Mouse (Mus musculus): ENCODE measurements around the gene Tbcel. TPM values are rescaled to one million over a fixed set of nuclear protein-coding genes. Genes with fewer than 3 reads are reported as not detected.

The Tbcel gene
- total RNA-seq, 2 experiments from 2014 or later = 15.3 to 17.4 TPM

DNA sequence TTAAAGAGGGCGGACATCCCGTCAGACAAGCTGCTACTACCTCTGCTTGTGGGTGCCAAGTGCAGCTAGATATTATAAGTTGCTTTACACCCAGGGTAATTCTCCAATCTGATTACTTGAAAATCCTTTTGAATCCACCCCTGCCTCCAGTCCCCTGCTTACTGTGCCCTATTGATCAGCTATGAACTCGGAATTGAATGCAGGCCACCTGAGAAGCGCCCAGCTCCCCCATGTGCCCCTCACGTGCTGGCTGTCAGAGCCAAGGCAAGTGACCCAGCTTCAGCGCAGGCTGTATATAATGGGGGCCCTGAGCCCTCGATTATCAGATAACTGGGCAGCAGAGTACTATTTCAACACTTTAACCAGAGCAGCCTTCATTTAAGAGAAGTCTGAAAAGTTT is 626 bp upstream of the Tbcel start:
- DNase-seq = no peak
- H3K27ac ChIP-seq = no peak overlapping the region
- no peak for TF ChIP-seq CTCF (IDR thresholded peaks at IDR 0.05)
- intact Hi-C loops (cut with DNase I) = no loop called here
- H3K4me3 ChIP-seq = no peak overlapping the region

DNA sequence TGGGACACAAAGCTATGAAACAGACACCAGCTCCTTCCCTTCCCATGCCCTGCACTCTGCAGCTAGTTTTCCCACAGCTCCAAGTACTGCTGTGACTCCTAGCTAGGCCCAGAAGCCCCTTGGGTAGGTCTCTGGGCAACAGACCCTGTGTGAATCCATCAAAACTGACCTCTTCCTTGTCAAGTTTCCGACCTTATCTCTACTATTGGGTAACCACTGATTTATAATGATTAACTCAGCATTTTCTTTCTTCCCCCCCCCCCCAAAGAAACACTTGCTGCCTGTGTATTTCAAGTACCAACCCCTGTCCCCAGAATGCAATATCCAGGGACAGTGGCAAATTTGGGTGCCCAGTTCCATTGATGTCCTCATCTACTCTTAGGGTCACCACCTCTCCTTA is 587 bp downstream of the Tbcel start:
- intact Hi-C loops (cut with DNase I) = no loop called here
- DNase-seq = no peak
- no peak for TF ChIP-seq CTCF (IDR thresholded peaks at IDR 0.05)
- no peak overlapping the region for H3K27ac ChIP-seq
- H3K4me3 ChIP-seq = no peak overlapping the region

DNA sequence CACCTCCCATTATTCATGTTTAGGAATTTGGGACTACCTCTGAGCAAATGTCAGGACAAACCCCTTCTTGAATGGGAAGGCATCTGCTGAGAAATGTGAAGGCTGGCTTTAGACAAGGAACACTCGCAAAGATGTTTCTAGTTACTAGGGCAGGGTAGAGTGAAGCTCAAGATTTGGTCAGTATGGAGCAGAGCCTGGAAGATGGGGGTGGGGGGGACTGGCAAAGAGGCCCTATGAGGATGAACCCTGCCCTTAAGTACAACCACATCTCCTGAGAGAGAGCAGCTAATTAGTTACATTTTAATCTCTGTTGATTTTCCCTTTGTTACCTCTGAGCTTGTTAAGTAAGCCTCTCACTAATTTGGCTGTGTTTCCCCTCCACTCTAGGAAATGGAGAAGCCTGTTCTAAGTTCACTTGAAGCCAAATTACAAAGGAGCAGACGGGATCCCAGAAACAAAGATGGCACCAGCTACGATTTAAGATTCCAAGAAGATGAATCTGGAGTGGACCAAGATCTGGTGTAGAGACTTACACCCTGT is 2.6 kb downstream of the Tbcel start:
- DNase-seq = no peak
- intact Hi-C loops (cut with DNase I) = no loop called here
- H3K27ac ChIP-seq = no peak overlapping the region
- no peak overlapping the region for H3K4me3 ChIP-seq
- no peak for TF ChIP-seq CTCF (IDR thresholded peaks at IDR 0.05)

DNA sequence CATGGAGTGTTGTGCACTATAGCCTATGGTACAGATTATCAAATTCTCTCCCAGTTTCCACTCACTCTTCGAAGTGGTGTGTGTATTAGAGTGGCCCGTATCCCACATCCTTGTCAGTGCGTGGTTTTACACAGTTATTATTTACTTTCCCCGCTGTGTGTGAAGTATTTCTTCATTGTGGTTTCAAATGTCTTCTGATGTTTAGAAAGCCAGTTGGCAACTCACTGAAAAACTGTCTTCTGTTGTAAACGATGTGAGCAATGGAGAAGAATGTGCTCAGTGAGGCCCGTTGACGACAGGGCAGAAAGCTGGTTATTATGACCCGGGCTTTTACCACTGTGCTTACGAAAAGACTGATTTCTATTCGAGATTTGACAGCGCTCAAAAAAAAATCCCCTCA is 3.0 kb downstream of the Tbcel start:
- Histone ChIP-seq H3K4me3 (no peak overlapping the region), H3K27ac (no peak overlapping the region)
- no peak for TF ChIP-seq CTCF (IDR thresholded peaks at IDR 0.05)
- intact Hi-C loops (cut with DNase I) = no loop called here
- DNase-seq = no peak

DNA sequence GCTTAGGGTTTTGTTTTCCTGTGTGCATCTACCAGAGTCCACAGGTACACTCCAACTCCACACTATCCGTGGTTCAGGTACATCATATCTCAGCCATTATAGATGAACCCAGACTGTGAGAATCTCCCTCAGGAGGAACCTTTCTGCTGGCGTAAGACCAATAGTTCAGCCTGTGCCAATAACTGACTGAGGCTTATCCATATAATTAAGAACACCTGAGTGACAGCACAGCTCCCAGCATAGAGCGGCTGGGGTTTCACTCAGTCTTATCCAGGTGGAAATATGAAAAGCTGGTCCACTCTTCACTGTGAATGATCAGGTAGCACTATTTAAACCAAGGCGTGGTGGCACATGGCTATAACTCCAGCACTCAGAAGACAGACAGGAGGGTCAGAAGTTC is 3.9 kb downstream of the Tbcel start:
- no peak for TF ChIP-seq CTCF (IDR thresholded peaks at IDR 0.05)
- no peak overlapping the region for H3K27ac ChIP-seq
- H3K4me3 ChIP-seq = no peak overlapping the region
- no peak for DNase-seq
- intact Hi-C loops (cut with DNase I) = no loop called here

DNA sequence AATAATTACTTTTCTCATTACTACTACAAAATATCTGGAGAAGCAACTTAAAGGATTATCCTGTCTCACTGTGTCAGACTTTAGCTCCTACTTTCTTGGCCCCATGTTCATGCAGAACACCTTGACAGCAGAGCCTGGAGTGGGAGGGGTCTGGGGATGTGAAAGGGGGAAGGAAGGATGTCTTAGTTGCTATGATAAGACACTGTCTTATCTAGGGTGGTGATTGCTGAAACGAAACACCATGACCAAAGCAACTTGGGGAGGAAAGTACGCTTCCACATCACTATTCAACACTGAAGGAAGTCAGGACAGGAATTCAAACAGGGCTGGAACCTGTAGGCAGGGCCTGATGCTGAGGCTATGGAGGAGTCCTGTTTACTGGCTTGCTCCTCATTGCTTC is 11.3 kb downstream of the Tbcel start:
- intact Hi-C loops (cut with DNase I) = no loop called here
- H3K4me3 ChIP-seq = no peak overlapping the region
- no peak overlapping the region for H3K27ac ChIP-seq
- DNase-seq = no peak
- TF ChIP-seq CTCF (IDR thresholded peaks at IDR 0.05) = no peak

DNA sequence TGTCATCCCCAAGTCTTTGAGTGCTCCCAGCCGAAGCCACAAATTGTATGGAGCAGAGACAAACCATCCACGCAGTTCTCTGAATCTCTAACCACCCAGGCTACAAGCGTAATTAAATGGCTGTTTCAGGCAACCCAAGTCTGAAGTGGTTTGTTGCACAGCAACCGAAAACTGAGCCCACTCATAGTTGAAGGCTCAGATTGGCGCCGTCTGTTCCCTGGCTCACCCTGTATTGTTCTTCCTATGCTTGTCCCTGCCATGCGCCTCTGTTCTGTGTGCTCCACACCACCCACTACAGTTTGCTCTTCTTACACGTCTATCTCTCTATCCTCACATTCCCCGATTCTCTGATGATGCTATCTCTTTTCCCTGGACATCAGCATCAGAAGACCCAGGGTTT is 15.8 kb downstream of the Tbcel start:
- H3K4me3 ChIP-seq = no peak overlapping the region
- DNase-seq = no peak
- no peak for TF ChIP-seq CTCF (IDR thresholded peaks at IDR 0.05)
- intact Hi-C loops (cut with DNase I) = no loop called here
- H3K27ac ChIP-seq = no peak overlapping the region

DNA sequence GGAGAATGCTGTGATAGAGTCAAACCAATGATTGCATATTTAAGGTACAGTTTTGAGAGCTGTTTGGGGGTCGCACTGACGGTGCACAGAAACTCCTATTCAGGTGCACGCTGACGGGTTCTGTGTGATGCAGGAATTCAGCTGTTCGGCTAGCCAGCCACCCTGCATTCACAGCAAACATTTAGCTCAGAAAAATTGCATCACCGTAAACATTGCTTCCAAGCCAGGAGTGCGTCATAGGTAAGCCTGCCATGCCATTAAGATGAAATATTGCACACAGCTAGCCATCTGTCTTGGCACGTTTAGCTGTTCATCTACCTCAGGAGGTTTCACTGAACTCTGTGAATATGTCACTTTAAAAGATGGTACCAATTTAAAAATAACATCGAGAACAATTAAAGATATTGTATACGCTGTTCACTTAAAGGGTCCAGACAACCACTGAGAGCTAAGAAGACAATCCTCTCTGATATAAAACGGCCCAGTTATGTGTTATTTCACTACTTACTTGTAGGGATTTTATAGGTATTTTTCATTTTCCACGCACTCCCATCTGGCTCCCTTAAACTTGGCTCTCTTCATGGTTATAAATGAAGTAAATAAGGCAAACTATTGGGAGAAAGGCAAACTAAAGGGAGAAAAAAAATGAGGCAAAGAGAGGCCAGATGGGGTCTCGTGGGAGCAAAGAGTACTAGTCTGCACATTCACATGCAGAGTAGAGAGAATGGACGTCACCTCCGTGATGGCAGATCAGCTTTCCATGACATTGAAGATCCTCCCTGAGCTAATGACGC is 16.8 kb downstream of the Tbcel start:
- H3K4me3 ChIP-seq = no peak overlapping the region
- intact Hi-C loops (cut with DNase I) = no loop called here
- TF ChIP-seq CTCF (IDR thresholded peaks at IDR 0.05) = no peak
- no peak for DNase-seq
- H3K27ac ChIP-seq = no peak overlapping the region

DNA sequence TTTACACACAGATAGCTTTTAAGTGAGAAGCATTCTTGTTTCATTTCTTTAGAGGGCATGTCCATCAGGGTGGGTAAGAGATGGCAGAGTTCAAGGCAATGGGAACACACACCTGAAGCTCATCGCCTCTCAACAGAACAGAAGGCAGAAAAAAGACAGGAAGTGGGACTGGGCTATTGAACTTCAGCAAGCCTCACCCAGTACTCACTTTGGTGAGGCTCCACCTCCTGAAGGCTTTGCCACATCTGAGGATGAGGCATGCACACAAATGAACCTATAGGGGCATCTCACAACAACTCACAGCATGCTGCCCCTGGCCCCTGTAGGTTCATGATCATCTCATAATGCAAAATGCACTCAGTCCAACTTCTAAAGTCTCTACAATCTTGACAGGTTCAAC is 19.5 kb downstream of the Tbcel start:
- TF ChIP-seq CTCF (IDR thresholded peaks at IDR 0.05) = no peak
- no peak for DNase-seq
- Histone ChIP-seq H3K4me3 (no peak overlapping the region), H3K27ac (no peak overlapping the region)
- intact Hi-C loops (cut with DNase I) = no loop called here

DNA sequence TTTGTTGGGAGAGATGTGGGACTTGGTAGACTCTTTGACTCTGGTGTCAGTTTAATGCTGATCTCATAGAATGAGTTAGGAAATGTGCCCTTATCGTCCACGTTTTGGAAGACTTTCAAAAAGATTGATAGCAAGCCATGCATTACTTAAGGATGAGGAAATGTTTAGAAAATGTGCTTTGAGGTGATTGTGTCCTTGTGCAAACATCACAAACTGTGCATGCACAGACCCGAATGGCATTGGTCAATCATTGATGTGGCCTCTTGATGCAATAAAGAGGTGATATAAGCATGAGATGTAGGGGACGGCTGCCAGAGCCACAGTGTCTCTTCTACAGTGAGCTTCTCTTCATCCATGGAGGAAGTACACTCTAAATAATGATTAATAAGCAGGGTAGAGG is 20.7 kb downstream of the Tbcel start:
- no peak for DNase-seq

DNA sequence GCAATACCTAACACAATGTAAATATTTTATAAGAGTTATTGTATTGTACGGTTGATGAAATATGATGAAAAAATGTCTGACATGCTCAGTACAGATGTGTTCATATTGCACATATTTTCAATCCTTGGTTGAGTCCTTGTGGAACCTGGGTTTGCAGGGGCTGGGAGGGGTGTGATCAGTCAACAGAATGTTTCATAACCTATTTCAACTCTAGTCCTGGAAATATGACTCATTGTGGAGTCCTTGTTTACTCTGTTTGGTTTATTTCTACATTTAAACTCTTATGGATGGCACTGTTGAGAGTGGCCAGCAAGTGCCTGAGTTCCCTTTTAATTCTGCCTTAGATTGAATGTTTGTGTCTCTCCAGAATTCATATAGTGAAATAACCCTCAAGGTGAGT is 22.9 kb downstream of the Tbcel start:
- DNase-seq = no peak
- TF ChIP-seq CTCF (IDR thresholded peaks at IDR 0.05) = no peak
- Histone ChIP-seq H3K4me3 (no peak overlapping the region), H3K27ac (no peak overlapping the region)
- intact Hi-C loops (cut with DNase I) = no loop called here

More for the DNA sequence above, 20.7 kb downstream of the Tbcel start:
- no peak for TF ChIP-seq CTCF (IDR thresholded peaks at IDR 0.05)
- no peak overlapping the region for H3K27ac ChIP-seq
- intact Hi-C loops (cut with DNase I) = no loop called here
- H3K4me3 ChIP-seq = no peak overlapping the region

DNA sequence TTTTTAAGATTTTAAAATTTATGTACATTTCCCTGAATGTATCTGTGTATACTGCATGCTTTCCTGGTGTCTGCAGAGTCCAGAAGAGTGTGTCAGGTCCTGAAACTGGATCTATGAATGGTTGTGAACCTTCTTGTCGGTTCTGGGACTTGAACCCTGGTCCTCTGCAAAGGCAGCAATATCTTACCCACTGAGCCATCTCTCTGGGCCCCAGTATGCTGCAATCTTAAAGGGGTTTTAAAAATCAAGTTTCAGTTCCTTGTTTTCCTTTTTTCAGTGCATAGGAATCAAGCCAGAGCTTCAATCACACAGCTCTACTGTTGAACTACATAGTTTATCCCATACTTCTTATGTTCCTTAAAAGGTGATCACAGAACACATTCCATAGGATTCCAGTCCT is 24.7 kb downstream of the Tbcel start:
- H3K27ac ChIP-seq = no peak overlapping the region
- DNase-seq = no peak
- intact Hi-C loops (cut with DNase I) = no loop called here
- no peak for TF ChIP-seq CTCF (IDR thresholded peaks at IDR 0.05)
- H3K4me3 ChIP-seq = no peak overlapping the region

DNA sequence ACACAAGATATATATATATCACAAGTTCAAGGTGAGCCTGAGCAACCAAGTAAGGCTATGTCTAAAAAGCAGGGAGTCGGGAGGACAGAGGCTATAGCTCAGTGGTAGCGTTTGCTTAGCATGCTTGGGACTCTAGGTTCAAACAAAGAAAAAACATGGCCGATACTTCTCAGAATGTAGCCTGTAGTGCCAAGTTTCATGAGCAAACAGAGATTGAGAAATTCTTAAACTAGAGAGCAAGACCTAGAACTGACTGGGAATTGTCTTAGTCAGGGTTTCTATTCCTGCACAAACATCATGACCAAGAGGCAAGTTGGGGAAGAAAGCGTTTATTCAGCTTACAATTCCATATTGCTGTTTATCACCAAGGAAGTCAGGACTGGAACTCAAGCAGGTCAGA is 31.4 kb downstream of the Tbcel start:
- Histone ChIP-seq H3K4me3 (no peak overlapping the region), H3K27ac (no peak overlapping the region)
- intact Hi-C loops (cut with DNase I) = no loop called here
- DNase-seq = no peak
- TF ChIP-seq CTCF (IDR thresholded peaks at IDR 0.05) = no peak

DNA sequence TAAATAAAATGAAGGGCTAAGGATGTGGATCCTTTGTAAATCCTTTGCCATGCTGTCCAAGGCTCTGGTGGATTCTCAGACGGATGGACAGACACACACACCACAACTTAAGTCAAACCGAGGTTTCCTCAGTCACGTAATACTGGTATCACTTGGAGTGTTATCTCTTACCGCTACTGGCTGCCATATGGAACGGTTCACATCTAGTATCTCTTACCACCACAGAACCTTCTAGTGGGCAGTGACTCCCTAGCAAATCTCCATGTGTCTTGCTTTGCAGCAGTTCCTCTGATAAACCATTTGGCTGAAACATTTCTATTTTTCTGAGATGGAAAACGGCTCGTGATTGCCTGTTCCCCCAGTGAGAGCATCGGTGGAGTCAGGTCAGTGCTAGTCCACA is 33.4 kb downstream of the Tbcel start:
- Histone ChIP-seq H3K27ac (no peak overlapping the region), H3K4me3 (no peak overlapping the region)
- no peak for TF ChIP-seq CTCF (IDR thresholded peaks at IDR 0.05)
- DNase-seq = no peak
- intact Hi-C loops (cut with DNase I) = loop anchor here (5.0 kb wide), 1 partner anchor 147 kb away; no protein-coding TSS in a partner anchor
